Mouse (Mus musculus) erythroblast, embryonic 14.5 days (primary cell): ENCODE data around the gene Ulk2.

Experiments used
- GATA1 ChIP-seq: IDR thresholded peaks from 2 replicates; pipeline ENCODE4 v1.6.1; 2012; ENCODE audit warnings: low read length, inconsistent platforms, mixed read lengths
- TAL1 ChIP-seq: IDR thresholded peaks from 3 replicates; pipeline ENCODE4 v1.6.1; 2012; ENCODE audit warnings: low read length, inconsistent platforms, mixed read lengths

GRCm38 (mm10) chr11:61882183-61882582 is 27.3 kb upstream of the Ulk2 start:
- no peak for TF ChIP-seq GATA1
- TF ChIP-seq TAL1: no peak
